ENCODE assay signal across 8 mouse cellular contexts in genomic region chr12:56344771-56345314, GRCm38 (mm10). TPM values are rescaled to one million over a fixed set of nuclear protein-coding genes. Genes with fewer than 3 reads are reported as not detected.
A peak's percentile ranks its signal among the peaks of the same experiment; 100 is the strongest.
DNase-seq lines count a peak whose midpoint lies in the region; ATAC-seq and TF ChIP-seq lines count a peak whose summit lies in the region.

No protein-coding gene starts in this region.

- no peak for TF ChIP-seq POLR2A in ES-Bruce4 (IDR thresholded peaks at IDR 0.05; ENCODE audit: insufficient read depth, low read length)

- no peaks in the 10 kb centered on the region for H3K4me1 ChIP-seq in heart, embryonic 11.5 days (ENCODE audit: control insufficient read depth, insufficient read depth, low read length)
- H3K4me1 ChIP-seq in ES-Bruce4 (ENCODE audit: control insufficient read depth, insufficient read depth, low read length), result no peaks in the 10 kb centered on the region
- peaks cover 13% of the 10 kb centered on the region for H3K4me1 ChIP-seq in forebrain, embryonic 15.5 days

- H3K4me2 ChIP-seq in heart, embryonic 11.5 days, result peak overlapping the region; percentile 66
- peak overlapping the region; percentile 57 for H3K4me2 ChIP-seq in forebrain, embryonic 15.5 days (replicated peaks)

- peak overlapping the region; percentile 97 for H3K4me3 ChIP-seq in heart, embryonic 11.5 days (ENCODE audit: low read depth, low read length)
- peak overlapping the region; percentile 99 for H3K4me3 ChIP-seq in ES-Bruce4 (ENCODE audit: low read depth, low read length)
- H3K4me3 ChIP-seq in forebrain, embryonic 15.5 days, result peak overlapping the region; percentile 72
- H3K4me3 ChIP-seq in macrophage (ENCODE audit: inconsistent target), result peak overlapping the region; percentile 88

- WGBS in heart, embryonic 11.5 days (ENCODE audit: insufficient replicate concordance), result 3% methylated on average over 5 of the region's 5 CpGs
- 5% methylated on average over 5 of the region's 5 CpGs for WGBS in forebrain, embryonic 15.5 days
- WGBS in macrophage (ENCODE audit: missing documents), result 5% methylated on average over 5 of the region's 5 CpGs

- no peak for ATAC-seq in heart, embryonic 11.5 days (replicated peaks; ENCODE audit: insufficient number of reproducible peaks, low FRiP score, low TSS enrichment)
- no peak for ATAC-seq in forebrain, embryonic 15.5 days (replicated peaks)

- H3K27ac ChIP-seq in heart, embryonic 11.5 days (ENCODE audit: low read depth, low read length), result no peak overlapping the region; the same call in 1 of the 2 replicates
- H3K27ac ChIP-seq in ES-Bruce4 (ENCODE audit: insufficient read depth, low read length) (no peak overlapping the region), macrophage (no peak overlapping the region)
- H3K27ac ChIP-seq in forebrain, embryonic 15.5 days (replicated peaks), result peak overlapping the region; percentile 79; the same call in 1 of the 2 replicates

- peak overlapping the region; percentile 88 for H3K9ac ChIP-seq in heart, embryonic 11.5 days (ENCODE audit: low read depth, low read length)
- peak overlapping the region; percentile 95 for H3K9ac ChIP-seq in ES-Bruce4 (ENCODE audit: low read depth, poor library complexity, severe bottlenecking)
- peak overlapping the region; percentile 86 for H3K9ac ChIP-seq in forebrain, embryonic 15.5 days (replicated peaks)

- no peaks in the 10 kb centered on the region for H3K9me3 ChIP-seq in heart, embryonic 11.5 days (replicated peaks; ENCODE audit: control insufficient read depth, low read length)
- no peaks in the 10 kb centered on the region for H3K9me3 ChIP-seq in ES-Bruce4 (replicated peaks; ENCODE audit: control insufficient read depth, insufficient read depth, low read length, poor library complexity, severe bottlenecking)
- H3K9me3 ChIP-seq in forebrain, embryonic 15.5 days, result no peaks in the 10 kb centered on the region

- no peaks in the 10 kb centered on the region for H3K27me3 ChIP-seq in heart, embryonic 11.5 days (ENCODE audit: control insufficient read depth, insufficient read depth, low read length)
- H3K27me3 ChIP-seq in ES-Bruce4 (ENCODE audit: control insufficient read depth, insufficient read depth, low read length, poor library complexity, severe bottlenecking), result no peaks in the 10 kb centered on the region
- H3K27me3 ChIP-seq in forebrain, embryonic 15.5 days, result no peaks in the 10 kb centered on the region

- intact Hi-C loops in heart, postnatal 14 days (cut with DNase I), result no loop called here

- DNase-seq in heart, postnatal 14 days, result no peak
- DNase-seq in spleen, postnatal 10 days (ENCODE audit: low spot score in 2 of 2), result no peak
- no peak for DNase-seq in retina, embryonic 14.5 days (ENCODE audit: low spot score)
- DNase-seq in testis, postnatal 14 days (ENCODE audit: low spot score), result no peak

- no peaks in the 10 kb centered on the region for H3K36me3 ChIP-seq in heart, embryonic 11.5 days (ENCODE audit: control insufficient read depth, insufficient read depth, low read length)
- H3K36me3 ChIP-seq in ES-Bruce4 (ENCODE audit: control insufficient read depth, insufficient read depth, low read length, poor library complexity, severe bottlenecking), result peaks cover 5% of the 10 kb centered on the region
- H3K36me3 ChIP-seq in forebrain, embryonic 15.5 days, result no peaks in the 10 kb centered on the region
- no peaks in the 10 kb centered on the region for H3K36me3 ChIP-seq in macrophage (ENCODE audit: inconsistent target)

- TF ChIP-seq EP300 in ES-Bruce4 (IDR thresholded peaks at IDR 0.05; ENCODE audit: insufficient read depth, low read depth, low read length), result no peak

- no peak for TF ChIP-seq CTCF in ES-Bruce4 (IDR thresholded peaks at IDR 0.05; ENCODE audit: low read depth, low read length)

- H3K79me2 ChIP-seq in macrophage (ENCODE audit: inconsistent target), result peaks cover 51% of the 10 kb centered on the region

RNA-seq across cellular contexts. Expression of gene Mbip, which starts 0.9 kb away (rescaled TPM):
- polyA plus RNA-seq in heart, embryonic 11.5 days (2014; fragmentation: Nextera tagmentation; extraction: Ambion mirVana), result 20.1 and 24.6 TPM in 2 replicates
- total RNA-seq in heart, postnatal 14 days (2021), result 10 to 100 TPM in 1 of 2 experiments, 1 to 10 TPM in 1; 8.1 to 10.4 TPM
- 36.1 and 36.5 TPM in 2 replicates for polyA plus RNA-seq in ES-Bruce4 (2011; ENCODE audit: insufficient read depth, insufficient read length, low read depth, missing spikeins)
- polyA plus RNA-seq in forebrain, embryonic 15.5 days (2015; fragmentation: Nextera tagmentation; extraction: Ambion mirVana), result 45.6 and 49.7 TPM in 2 replicates
- total RNA-seq in macrophage (2018; cell fraction: chromatin; rRNA removed), result 10 to 100 TPM in 25 of 26 experiments, 1 to 10 TPM in 1; 9.0 to 63.5 (median 32.8) TPM
- 10 to 100 TPM in 11 of 26 experiments, 1 to 10 TPM in 15; 6.2 to 15.6 (median 9.7) TPM for total RNA-seq in macrophage (2018; cell fraction: cytosol; rRNA removed)
- 10 to 100 TPM in 23 of 26 experiments, 1 to 10 TPM in 3; 6.2 to 44.9 (median 24.7) TPM for total RNA-seq in macrophage (2018; cell fraction: nucleus; rRNA removed)
- polyA plus RNA-seq in macrophage (2018), result 10.3 to 12.0 TPM (median 11.1 TPM) in 3 replicates
